ENCODE assay signal across 8 mouse cellular contexts in the genomic region with DNA sequence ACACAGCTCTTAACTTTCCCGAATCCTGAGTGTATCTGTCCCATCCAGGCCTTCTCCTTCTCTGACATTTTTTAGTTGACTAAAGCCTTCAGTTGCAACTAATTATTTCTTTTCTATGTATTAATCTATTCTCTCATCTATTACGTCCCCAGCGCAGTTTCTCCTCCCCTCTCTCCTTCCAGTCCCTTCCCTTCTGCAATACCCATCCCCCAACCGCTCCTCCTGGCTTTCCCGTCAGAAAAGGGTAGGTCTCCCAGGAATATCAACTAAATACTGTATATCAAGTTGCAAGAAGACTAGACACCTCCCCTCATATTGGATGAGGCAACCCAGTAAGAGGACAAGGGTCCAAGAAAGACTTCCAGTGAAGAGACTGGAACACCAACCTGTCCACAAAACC. TPM values are rescaled to one million over a fixed set of nuclear protein-coding genes. Genes with fewer than 3 reads are reported as not detected.
DNase-seq lines count a peak whose midpoint lies in the region; ATAC-seq and TF ChIP-seq lines count a peak whose summit lies in the region.

No protein-coding gene starts in this region.

- 30% methylated on average over 5 of the region's 5 CpGs for WGBS in heart, adult 2 months
- WGBS in neural tube, embryonic 11.5 days: 11% methylated on average over 5 of the region's 5 CpGs
- WGBS in liver, embryonic 12.5 days (ENCODE audit: insufficient replicate concordance): 12% methylated on average over 5 of the region's 5 CpGs
- 25% methylated on average over 5 of the region's 5 CpGs for WGBS in stomach, postnatal 0 days

- no peaks in the 10 kb centered on the region for H3K27me3 ChIP-seq in heart, adult 2 months (ENCODE audit: control insufficient read depth, insufficient read depth, low read length)
- H3K27me3 ChIP-seq in neural tube, embryonic 11.5 days (ENCODE audit: control insufficient read depth, insufficient read depth, low read length): no peaks in the 10 kb centered on the region; the same call in 1 of the 2 replicates
- peaks cover 50% of the 10 kb centered on the region for H3K27me3 ChIP-seq in liver, embryonic 12.5 days (replicated peaks)
- H3K27me3 ChIP-seq in stomach, postnatal 0 days (ENCODE audit: control insufficient read depth, insufficient read depth, low read length): no peaks in the 10 kb centered on the region

- no peak for DNase-seq in heart, adult 2 months
- no peak for DNase-seq in heart, adult 18-20 months
- no peak for DNase-seq in neural tube, embryonic 11.5 days (ENCODE audit: low spot score)
- no peak for DNase-seq in neural tube, embryonic 10.5 days (ENCODE audit: extremely low spot score, low spot score)
- DNase-seq in stomach, postnatal 0 days (ENCODE audit: low spot score): no peak
- no peak for DNase-seq in spleen, postnatal 4 days (ENCODE audit: low spot score in 2 of 2)
- DNase-seq in right cerebral cortex, adult 18-20 months: no peak

- H3K4me1 ChIP-seq in heart, adult 2 months (ENCODE audit: control insufficient read depth, insufficient read depth, low read length): no peaks in the 10 kb centered on the region
- no peaks in the 10 kb centered on the region for H3K4me1 ChIP-seq in neural tube, embryonic 11.5 days (ENCODE audit: control insufficient read depth, insufficient read depth, low read length)
- peaks cover 33% of the 10 kb centered on the region for H3K4me1 ChIP-seq in liver, embryonic 12.5 days
- no peaks in the 10 kb centered on the region for H3K4me1 ChIP-seq in stomach, postnatal 0 days (replicated peaks; ENCODE audit: control insufficient read depth, insufficient read depth)

- ATAC-seq in neural tube, embryonic 11.5 days (ENCODE audit: insufficient read depth, low FRiP score, low TSS enrichment): peak; percentile 22; the same call in 1 of the 2 replicates
- ATAC-seq in liver, embryonic 12.5 days: no peak
- no peak for ATAC-seq in stomach, postnatal 0 days (ENCODE audit: low FRiP score, low TSS enrichment)

- peak overlapping the region; percentile 31 for H3K4me3 ChIP-seq in heart, adult 2 months
- H3K4me3 ChIP-seq in neural tube, embryonic 11.5 days (ENCODE audit: low read depth, low read length): peak overlapping the region; percentile 32
- peak overlapping the region; percentile 48 for H3K4me3 ChIP-seq in liver, embryonic 12.5 days
- peak overlapping the region; percentile 31 for H3K4me3 ChIP-seq in stomach, postnatal 0 days (ENCODE audit: low read depth, low read length)

- H3K9me3 ChIP-seq in neural tube, embryonic 11.5 days (ENCODE audit: control insufficient read depth, low read length): no peaks in the 10 kb centered on the region
- no peaks in the 10 kb centered on the region for H3K9me3 ChIP-seq in liver, embryonic 12.5 days (replicated peaks)
- no peaks in the 10 kb centered on the region for H3K9me3 ChIP-seq in stomach, postnatal 0 days (ENCODE audit: control insufficient read depth, low read length)

- H3K36me3 ChIP-seq in heart, adult 2 months (ENCODE audit: control insufficient read depth, insufficient read depth, low read length): no peaks in the 10 kb centered on the region
- H3K36me3 ChIP-seq in neural tube, embryonic 11.5 days (ENCODE audit: control insufficient read depth, insufficient read depth, low read length): no peaks in the 10 kb centered on the region
- no peaks in the 10 kb centered on the region for H3K36me3 ChIP-seq in liver, embryonic 12.5 days
- no peaks in the 10 kb centered on the region for H3K36me3 ChIP-seq in stomach, postnatal 0 days (ENCODE audit: control insufficient read depth, insufficient read depth, low read length)

- TF ChIP-seq POLR2A in heart, adult 2 months (IDR thresholded peaks at IDR 0.05; ENCODE audit: insufficient read depth, low read depth, low read length): no peak

- no peak for TF ChIP-seq CTCF in heart, adult 2 months (IDR thresholded peaks at IDR 0.05)
- TF ChIP-seq CTCF in stomach, postnatal 0 days (IDR thresholded peaks at IDR 0.05; ENCODE audit: low read depth): no peak

- H3K79me2 ChIP-seq in heart, adult 2 months (replicated peaks; ENCODE audit: control insufficient read depth, insufficient read depth, low read length): no peaks in the 10 kb centered on the region

- intact Hi-C loops in heart, adult 2 months (cut with DNase I): no loop called here

- no peak overlapping the region for H3K27ac ChIP-seq in heart, adult 2 months
- no peak overlapping the region for H3K27ac ChIP-seq in neural tube, embryonic 11.5 days (ENCODE audit: low read depth, low read length)
- no peak overlapping the region for H3K27ac ChIP-seq in liver, embryonic 12.5 days
- no peak overlapping the region for H3K27ac ChIP-seq in stomach, postnatal 0 days (replicated peaks)

- no peak for TF ChIP-seq EP300 in heart, adult 2 months (IDR thresholded peaks at IDR 0.05; ENCODE audit: insufficient read depth, low read depth, low read length)
- TF ChIP-seq EP300 in stomach, postnatal 0 days (optimal IDR thresholded peaks at IDR 0.05): no peak

- no peak overlapping the region for H3K9ac ChIP-seq in heart, adult 2 months (ENCODE audit: low read depth, low read length)
- H3K9ac ChIP-seq in neural tube, embryonic 11.5 days (ENCODE audit: low read length): peak overlapping the region; percentile 45
- H3K9ac ChIP-seq in liver, embryonic 12.5 days: peak overlapping the region; percentile 54; the same call in 1 of the 2 replicates
- H3K9ac ChIP-seq in stomach, postnatal 0 days (ENCODE audit: low read length): peak overlapping the region; percentile 38; the same call in 1 of the 2 replicates

- peak overlapping the region; percentile 65 for H3K4me2 ChIP-seq in neural tube, embryonic 11.5 days (ENCODE audit: low read depth)
- peak overlapping the region; percentile 79 for H3K4me2 ChIP-seq in liver, embryonic 12.5 days
- peak overlapping the region; percentile 57 for H3K4me2 ChIP-seq in stomach, postnatal 0 days (replicated peaks; ENCODE audit: low read depth)

RNA-seq across cellular contexts. Expression of a gene that starts 22.0 kb away (rescaled TPM):
- 10 to 100 TPM; 17.5 to 20.1 TPM for total RNA-seq in heart, adult 2 months (2021)
- 42.4 and 47.6 TPM in 2 replicates for polyA plus RNA-seq in heart, adult 2 months (2012; rRNA removed)
- 10 to 100 TPM; 20.5 to 21.1 TPM for total RNA-seq in heart, adult 18-20 months (2021)
- polyA plus RNA-seq in neural tube, embryonic 11.5 days (2014; fragmentation: Nextera tagmentation; extraction: Ambion mirVana): 1.0 and 1.9 TPM in 2 replicates
- polyA plus RNA-seq in liver, embryonic 12.5 days (2016; fragmentation: Nextera tagmentation; extraction: Ambion mirVana): 0.79 and 1.3 TPM in 2 replicates
- polyA plus RNA-seq in stomach, postnatal 0 days (2015; fragmentation: Nextera tagmentation; extraction: Ambion mirVana): 2.4 and 2.8 TPM in 2 replicates

RNA-seq across cellular contexts. Expression of a gene that starts 22.8 kb away (rescaled TPM):
- total RNA-seq in heart, adult 2 months (2021): 1 to 10 TPM; 1.2 to 1.4 TPM
- polyA plus RNA-seq in heart, adult 2 months (2012; rRNA removed): 2.4 and 3.4 TPM in 2 replicates
- 1 to 10 TPM; 1.4 to 1.5 TPM for total RNA-seq in heart, adult 18-20 months (2021)
- polyA plus RNA-seq in neural tube, embryonic 11.5 days (2014; fragmentation: Nextera tagmentation; extraction: Ambion mirVana): not detected in 2 replicates
- polyA plus RNA-seq in liver, embryonic 12.5 days (2016; fragmentation: Nextera tagmentation; extraction: Ambion mirVana): not detected in 2 replicates
- polyA plus RNA-seq in stomach, postnatal 0 days (2015; fragmentation: Nextera tagmentation; extraction: Ambion mirVana): 0.17 TPM in 1 of 2 replicates, not detected in the other

RNA-seq across cellular contexts. Expression of a gene that starts 29.3 kb away (rescaled TPM):
- 10 to 100 TPM; 83.8 to 89.9 TPM for total RNA-seq in heart, adult 2 months (2021)
- polyA plus RNA-seq in heart, adult 2 months (2012; rRNA removed): 85.3 and 101 TPM in 2 replicates
- total RNA-seq in heart, adult 18-20 months (2021): 10 to 100 TPM; 75.2 to 84.3 TPM
- 104 and 105 TPM in 2 replicates for polyA plus RNA-seq in neural tube, embryonic 11.5 days (2014; fragmentation: Nextera tagmentation; extraction: Ambion mirVana)
- 28.1 and 34.1 TPM in 2 replicates for polyA plus RNA-seq in liver, embryonic 12.5 days (2016; fragmentation: Nextera tagmentation; extraction: Ambion mirVana)
- 126 and 130 TPM in 2 replicates for polyA plus RNA-seq in stomach, postnatal 0 days (2015; fragmentation: Nextera tagmentation; extraction: Ambion mirVana)

RNA-seq across cellular contexts. Expression of a gene that starts 59.5 kb away (rescaled TPM):
- total RNA-seq in heart, adult 2 months (2021): 1 to 10 TPM; 4.6 to 5.9 TPM
- 5.7 and 7.4 TPM in 2 replicates for polyA plus RNA-seq in heart, adult 2 months (2012; rRNA removed)
- 1 to 10 TPM; 6.2 TPM for total RNA-seq in heart, adult 18-20 months (2021)
- polyA plus RNA-seq in neural tube, embryonic 11.5 days (2014; fragmentation: Nextera tagmentation; extraction: Ambion mirVana): 17.4 and 22.0 TPM in 2 replicates
- polyA plus RNA-seq in liver, embryonic 12.5 days (2016; fragmentation: Nextera tagmentation; extraction: Ambion mirVana): 28.5 and 29.2 TPM in 2 replicates
- polyA plus RNA-seq in stomach, postnatal 0 days (2015; fragmentation: Nextera tagmentation; extraction: Ambion mirVana): 28.1 and 30.4 TPM in 2 replicates

Comparison
In these comparisons a context has a peak if more than half of its experiments do, and no peak if none do; other contexts are left out.
1. RNA of a gene that starts 22.0 kb away (polyA plus RNA-seq): 42.4 to 47.6 TPM in heart, adult 2 months; 2.4 to 2.8 TPM in stomach, postnatal 0 days, 1.0 to 1.9 TPM in neural tube, embryonic 11.5 days and 0.79 to 1.3 TPM in liver, embryonic 12.5 days; every median in the first group is over 10 times any median in the second.
2. Peak in every context shown above with its lines, with median percentiles within 50 percentile points of each other: H3K4me3 ChIP-seq and H3K4me2 ChIP-seq.